Mouse (Mus musculus) midbrain, embryonic 15.5 days (tissue): ENCODE measurements around the gene Sar1b. TPM values are rescaled to one million over a fixed set of nuclear protein-coding genes. Genes with fewer than 3 reads are reported as not detected.
A peak's percentile ranks its signal among the peaks of the same experiment; 100 is the strongest.
"Not testable (repeated sequence)": the region's sequence is repeated elsewhere in the genome, so short reads cannot be mapped to it uniquely, and the experiment has no call there.

ENCODE experiments used
- ATAC-seq: fragments of 200-750 bp; cut with Nextera tagmentation; replicated peaks from 2 replicates; pipeline ENCODE4 v1.8.0; 2017; ENCODE audit warnings: moderate TSS enrichment
- H3K27ac ChIP-seq: fragments of 300-500 bp; sonication (generic); 2 replicates; pipeline ENCODE4 v1.5.1; 2015; ENCODE audit warnings: mild to moderate bottlenecking, inconsistent platforms
- H3K27me3 ChIP-seq: fragments of 300-500 bp; sonication (generic); replicated peaks from 2 replicates; pipeline ENCODE4 v1.6.1; 2015; ENCODE audit warnings: inconsistent platforms
- H3K36me3 ChIP-seq: fragments of 300-500 bp; sonication (generic); replicated peaks from 2 replicates; pipeline ENCODE4 v1.6.1; 2015; ENCODE audit warnings: inconsistent platforms
- H3K4me1 ChIP-seq: fragments of 300-500 bp; sonication (generic); 2 replicates; pipeline ENCODE4 v1.6.1; 2015; ENCODE audit warnings: inconsistent platforms
- H3K4me2 ChIP-seq: fragments of 300-500 bp; sonication (generic); 2 replicates; pipeline ENCODE4 v1.6.1; 2015; ENCODE audit warnings: inconsistent platforms, mild to moderate bottlenecking, moderate library complexity
- H3K4me3 ChIP-seq: fragments of 300-500 bp; sonication (generic); 2 replicates; pipeline ENCODE4 v1.5.1; 2015; ENCODE audit warnings: mild to moderate bottlenecking, inconsistent platforms
- H3K9ac ChIP-seq: fragments of 300-500 bp; sonication (generic); 2 replicates; pipeline ENCODE4 v1.6.1; 2015; ENCODE audit warnings: mild to moderate bottlenecking, inconsistent platforms
- H3K9me3 ChIP-seq: fragments of 300-500 bp; sonication (generic); 2 replicates; pipeline ENCODE4 v1.6.1; 2016; ENCODE audit warnings: inconsistent platforms
- WGBS: fragments of 180-500 bp; shearing (Covaris S2); methylation state at CpG from one replicate; pipeline ENCODE4 v1.1.7; 2015; ENCODE audit warnings: mixed read lengths; 5-methylcytosine and 5-hydroxymethylcytosine counted together
- polyA plus RNA-seq: library from polyadenylated mRNA; unstranded; fragments of >200 nt; fragmentation: Nextera tagmentation; extraction: Ambion mirVana; gene quantifications from 2 replicates; pipeline ENCODE4 v1.2.1, GENCODE M21; 2015

The Sar1b gene
- polyA plus RNA-seq, 1 experiment from 2014 or later = 174 TPM

GRCm38 (mm10) chr11:51758207-51758606 is 5.3 kb upstream of the Sar1b start:
- WGBS = 86% methylated on average over 5 of the region's 5 CpGs

GRCm38 (mm10) chr11:51759251-51759650 is 4.2 kb upstream of the Sar1b start:
- Histone ChIP-seq H3K4me1 (peaks cover 24% of the 10 kb centered on the region), H3K4me3 (no peak overlapping the region), H3K27me3 (0 out of 2 replicates have a peak, but pooled peaks cover 7% of the 10 kb centered on the region), H3K27ac (no peak overlapping the region), H3K36me3 (no peaks in the 10 kb centered on the region), H3K9me3 (no peaks in the 10 kb centered on the region), H3K9ac (no peak overlapping the region), H3K4me2 (no peak overlapping the region)
- no peak for ATAC-seq
- WGBS = 85% methylated on average over 2 of the region's 2 CpGs

More at GRCm38 (mm10) chr11:51758207-51758606, 5.3 kb upstream of the Sar1b start:
- not testable (repeated sequence) for H3K4me2 ChIP-seq, H3K27ac ChIP-seq, H3K27me3 ChIP-seq, ATAC-seq, H3K9ac ChIP-seq, H3K36me3 ChIP-seq, H3K9me3 ChIP-seq, H3K4me3 ChIP-seq
- H3K4me1 ChIP-seq = peaks cover 31% of the 10 kb centered on the region

- H3K36me3 ChIP-seq = no peaks in the 10 kb centered on the region
- H3K4me3 ChIP-seq = no peak overlapping the region
- H3K27ac ChIP-seq = no peak overlapping the region
- H3K4me2 ChIP-seq = no peak overlapping the region
- no peak for ATAC-seq
- WGBS = 84% methylated on average over 6 of the region's 6 CpGs
- no peak overlapping the region for H3K9ac ChIP-seq
- 0 out of 2 replicates have a peak, but pooled peaks cover 7% of the 10 kb centered on the region for H3K27me3 ChIP-seq
- H3K4me1 ChIP-seq = peaks cover 23% of the 10 kb centered on the region
- H3K9me3 ChIP-seq = no peaks in the 10 kb centered on the region
These were observed 3.4 kb upstream of the Sar1b start for GRCm38 (mm10) chr11:51759941-51760657.

- Histone ChIP-seq H3K9ac (no peak overlapping the region), H3K4me1 (peaks cover 16% of the 10 kb centered on the region), H3K27me3 (0 out of 2 replicates have a peak, but pooled peaks cover 7% of the 10 kb centered on the region), H3K36me3 (no peaks in the 10 kb centered on the region), H3K4me3 (no peak overlapping the region), H3K9me3 (no peaks in the 10 kb centered on the region), H3K4me2 (no peak overlapping the region), H3K27ac (no peak overlapping the region)
- no peak for ATAC-seq
- 75% methylated on average over 5 of the region's 5 CpGs for WGBS
These were observed 2.2 kb upstream of the Sar1b start for GRCm38 (mm10) chr11:51761241-51761640.

- ATAC-seq = peak; percentile 75; the same call in 1 of the 2 replicates
- peaks cover 13% of the 10 kb centered on the region for H3K4me1 ChIP-seq
- H3K27ac ChIP-seq = no peak overlapping the region
- H3K27me3 ChIP-seq = 0 out of 2 replicates have a peak, but pooled peaks cover 7% of the 10 kb centered on the region
- peak overlapping the region; percentile 96 for H3K4me3 ChIP-seq
- no peaks in the 10 kb centered on the region for H3K9me3 ChIP-seq
- H3K4me2 ChIP-seq = peak overlapping the region; percentile 89
- peak overlapping the region; percentile 92 for H3K9ac ChIP-seq
- no peaks in the 10 kb centered on the region for H3K36me3 ChIP-seq
- 6% methylated on average over 13 of the region's 13 CpGs for WGBS
These were observed 468 bp downstream of the Sar1b start for GRCm38 (mm10) chr11:51763955-51764354.

GRCm38 (mm10) chr11:51764816-51765215 is 1.3 kb downstream of the Sar1b start:
- no peak for ATAC-seq
- Histone ChIP-seq H3K27me3 (0 out of 2 replicates have a peak, but pooled peaks cover 7% of the 10 kb centered on the region), H3K9me3 (no peaks in the 10 kb centered on the region), H3K4me1 (peaks cover 13% of the 10 kb centered on the region), H3K9ac (no peak overlapping the region), H3K4me2 (peak overlapping the region; percentile 89), H3K36me3 (no peaks in the 10 kb centered on the region), H3K27ac (no peak overlapping the region), H3K4me3 (no peak overlapping the region)
- WGBS = 89% methylated on average over 4 of the region's 4 CpGs

GRCm38 (mm10) chr11:51767579-51768220 is 4.2 kb downstream of the Sar1b start:
- Histone ChIP-seq H3K27me3 (no peaks in the 10 kb centered on the region), H3K9me3 (no peaks in the 10 kb centered on the region), H3K36me3 (no peaks in the 10 kb centered on the region), H3K4me2 (no peak overlapping the region), H3K4me1 (peaks cover 13% of the 10 kb centered on the region), H3K27ac (no peak overlapping the region), H3K9ac (no peak overlapping the region), H3K4me3 (no peak overlapping the region)
- 91% methylated on average over 8 of the region's 8 CpGs for WGBS
- ATAC-seq = no peak

- peaks cover 8% of the 10 kb centered on the region for H3K4me1 ChIP-seq
- H3K36me3 ChIP-seq = no peaks in the 10 kb centered on the region
- WGBS = 81% methylated on average over 5 of the region's 5 CpGs
- ATAC-seq = no peak
- no peak overlapping the region for H3K4me2 ChIP-seq
- no peaks in the 10 kb centered on the region for H3K9me3 ChIP-seq
- H3K27ac ChIP-seq = no peak overlapping the region
- H3K4me3 ChIP-seq = no peak overlapping the region
- no peaks in the 10 kb centered on the region for H3K27me3 ChIP-seq
- no peak overlapping the region for H3K9ac ChIP-seq
These were observed 4.8 kb downstream of the Sar1b start for GRCm38 (mm10) chr11:51768296-51768695.

- no peak for ATAC-seq
- Histone ChIP-seq H3K9ac (no peak overlapping the region), H3K36me3 (peaks cover 7% of the 10 kb centered on the region), H3K4me3 (no peak overlapping the region), H3K9me3 (no peaks in the 10 kb centered on the region), H3K27ac (no peak overlapping the region), H3K4me2 (no peak overlapping the region), H3K27me3 (no peaks in the 10 kb centered on the region), H3K4me1 (no peaks in the 10 kb centered on the region)
- WGBS = 90% methylated on average over 3 of the region's 3 CpGs
These were observed 12.0 kb downstream of the Sar1b start for GRCm38 (mm10) chr11:51775507-51775906.

- 94% methylated on average over 5 of the region's 5 CpGs for WGBS
- Histone ChIP-seq H3K27ac (no peak overlapping the region), H3K9ac (no peak overlapping the region), H3K4me1 (no peaks in the 10 kb centered on the region), H3K36me3 (peaks cover 22% of the 10 kb centered on the region), H3K27me3 (no peaks in the 10 kb centered on the region), H3K4me2 (no peak overlapping the region), H3K9me3 (no peaks in the 10 kb centered on the region), H3K4me3 (no peak overlapping the region)
- ATAC-seq = no peak
These were observed 14.0 kb downstream of the Sar1b start for GRCm38 (mm10) chr11:51777478-51777877.

GRCm38 (mm10) chr11:51780773-51781267 is 17.3 kb downstream of the Sar1b start:
- WGBS = 92% methylated on average over 9 of the region's 9 CpGs
- Histone ChIP-seq H3K4me3 (no peak overlapping the region), H3K27me3 (no peaks in the 10 kb centered on the region), H3K36me3 (peaks cover 39% of the 10 kb centered on the region), H3K4me2 (no peak overlapping the region), H3K4me1 (no peaks in the 10 kb centered on the region), H3K9me3 (no peaks in the 10 kb centered on the region), H3K9ac (no peak overlapping the region), H3K27ac (no peak overlapping the region)
- no peak for ATAC-seq

- no peaks in the 10 kb centered on the region for H3K9me3 ChIP-seq
- H3K4me2 ChIP-seq = no peak overlapping the region
- no peak for ATAC-seq
- no peak overlapping the region for H3K4me3 ChIP-seq
- no peaks in the 10 kb centered on the region for H3K4me1 ChIP-seq
- no peak overlapping the region for H3K27ac ChIP-seq
- H3K27me3 ChIP-seq = no peaks in the 10 kb centered on the region
- WGBS = 92% methylated on average over 6 of the region's 6 CpGs
- H3K36me3 ChIP-seq = peaks cover 43% of the 10 kb centered on the region
- H3K9ac ChIP-seq = no peak overlapping the region
These were observed 19.2 kb downstream of the Sar1b start for GRCm38 (mm10) chr11:51782721-51783120.
